Mouse (Mus musculus) ES-E14 (cell line): ENCODE data around the gene Gm5737.

Experiments
- CHD2 ChIP-seq: IDR thresholded peaks from 2 replicates; pipeline ENCODE4 v1.6.1; 2014; ENCODE audit warnings: mild to moderate bottlenecking, low read depth, low read length, inconsistent platforms
- HCFC1 ChIP-seq: IDR thresholded peaks from 2 replicates; pipeline ENCODE4 v1.6.1; 2012; ENCODE audit warnings: low read length, inconsistent platforms, borderline replicate concordance; ENCODE audit not compliant: insufficient read depth

- TF ChIP-seq CHD2 (no peak), HCFC1 (no peak)
These were observed 23.5 kb downstream of the Gm5737 start for GRCm38 (mm10) chr7:120835449-120836359.
